Mouse (Mus musculus): ENCODE results near the gene Fam216a. TPM values are rescaled to one million over a fixed set of nuclear protein-coding genes. Genes with fewer than 3 reads are reported as not detected.
A peak's percentile ranks its signal among the peaks of the same experiment; 100 is the strongest.

The Fam216a gene
- polyA plus RNA-seq, 1 experiment from 2014 or later: 66.0 TPM

GRCm38 (mm10) chr5:122314966-122315667 is 57.0 kb downstream of the Fam216a start:
- peaks cover 12% of the 10 kb centered on the region for H3K4me1 ChIP-seq (ENCODE audit: insufficient read depth, low read length)
- H3K27ac ChIP-seq (ENCODE audit: low read length): peak overlapping the region; percentile 26; the same call in 1 of the 2 replicates
- H3K4me3 ChIP-seq (ENCODE audit: low read length): no peak overlapping the region
- no peak overlapping the region for H3K9ac ChIP-seq (replicated peaks; ENCODE audit: low read length)
- ATAC-seq (ENCODE audit: low FRiP score, low TSS enrichment): peak; percentile 97
- WGBS: 49% methylated on average over 20 of the region's 20 CpGs
- H3K27me3 ChIP-seq (ENCODE audit: insufficient read depth, low read length): no peaks in the 10 kb centered on the region
- H3K4me2 ChIP-seq (replicated peaks; ENCODE audit: low read depth, low read length): no peak overlapping the region
- H3K36me3 ChIP-seq (ENCODE audit: insufficient read depth, low read length): peaks cover 29% of the 10 kb centered on the region; the same call in 1 of the 2 replicates
- H3K9me3 ChIP-seq (ENCODE audit: low read length): no peaks in the 10 kb centered on the region

Other genes with a start within 250 kb of the Fam216a start
- 0.15 TPM in 1 of 2 replicates, not detected in the other for gene Ccdc63, start 231.5 kb downstream of the Fam216a start, polyA plus RNA-seq (2015; fragmentation: Nextera tagmentation; extraction: Ambion mirVana)
- gene Ppp1cc, start 214.1 kb downstream of the Fam216a start, polyA plus RNA-seq (2015; fragmentation: Nextera tagmentation; extraction: Ambion mirVana): 269 and 277 TPM in 2 replicates
- 14.5 and 14.6 TPM in 2 replicates for gene Hvcn1, start 165.6 kb downstream of the Fam216a start, polyA plus RNA-seq (2015; fragmentation: Nextera tagmentation; extraction: Ambion mirVana)
- 7.9 and 8.0 TPM in 2 replicates for gene Tctn1, start 107.9 kb downstream of the Fam216a start, polyA plus RNA-seq (2015; fragmentation: Nextera tagmentation; extraction: Ambion mirVana)
- 8.6 TPM in 2 replicates for gene Pptc7, start 88.0 kb downstream of the Fam216a start, polyA plus RNA-seq (2015; fragmentation: Nextera tagmentation; extraction: Ambion mirVana)
- 11.1 and 13.8 TPM in 2 replicates for gene Rad9b, start 18.1 kb downstream of the Fam216a start, polyA plus RNA-seq (2015; fragmentation: Nextera tagmentation; extraction: Ambion mirVana)
- gene Vps29, start 18.0 kb downstream of the Fam216a start, polyA plus RNA-seq (2015; fragmentation: Nextera tagmentation; extraction: Ambion mirVana): 220 and 234 TPM in 2 replicates
- gene Gpn3, start 488 bp downstream of the Fam216a start, polyA plus RNA-seq (2015; fragmentation: Nextera tagmentation; extraction: Ambion mirVana): 72.8 and 78.0 TPM in 2 replicates
- 140 and 154 TPM in 2 replicates for gene Arpc3, start 19.5 kb upstream of the Fam216a start, polyA plus RNA-seq (2015; fragmentation: Nextera tagmentation; extraction: Ambion mirVana)
- gene Anapc7, start 49.3 kb upstream of the Fam216a start, polyA plus RNA-seq (2015; fragmentation: Nextera tagmentation; extraction: Ambion mirVana): 56.5 and 56.8 TPM in 2 replicates
- gene Atp2a2, start 129.9 kb upstream of the Fam216a start, polyA plus RNA-seq (2015; fragmentation: Nextera tagmentation; extraction: Ambion mirVana): 33.6 and 35.0 TPM in 2 replicates
- gene Ift81, start 242.2 kb upstream of the Fam216a start, polyA plus RNA-seq (2015; fragmentation: Nextera tagmentation; extraction: Ambion mirVana): 33.3 and 39.6 TPM in 2 replicates

Data from kidney, embryonic 16.5 days (tissue).